Mouse (Mus musculus) liver, postnatal 0 days (tissue): ENCODE data around the gene Vegfb.

Experiments
- CTCF ChIP-seq: sonication (generic); IDR thresholded peaks from 2 replicates; pipeline ENCODE4 v1.5.1; 2016; ENCODE audit warnings: antibody characterized with exemption, low read depth
- EP300 ChIP-seq: IDR thresholded peaks from 2 replicates; pipeline ENCODE4 v1.6.1; 2016; ENCODE audit warnings: antibody characterized with exemption, low read depth, mild to moderate bottlenecking

- TF ChIP-seq CTCF (no peak), EP300 (no peak)
These were observed 13.8 kb downstream of the Vegfb start for GRCm38 (mm10) chr19:6973581-6974190.
